Mouse (Mus musculus): ENCODE results near the gene Nkap.
"Not testable (repeated sequence)": the region's sequence is repeated elsewhere in the genome, so short reads cannot be mapped to it uniquely, and the experiment has no call there.

Gene Nkap

DNA sequence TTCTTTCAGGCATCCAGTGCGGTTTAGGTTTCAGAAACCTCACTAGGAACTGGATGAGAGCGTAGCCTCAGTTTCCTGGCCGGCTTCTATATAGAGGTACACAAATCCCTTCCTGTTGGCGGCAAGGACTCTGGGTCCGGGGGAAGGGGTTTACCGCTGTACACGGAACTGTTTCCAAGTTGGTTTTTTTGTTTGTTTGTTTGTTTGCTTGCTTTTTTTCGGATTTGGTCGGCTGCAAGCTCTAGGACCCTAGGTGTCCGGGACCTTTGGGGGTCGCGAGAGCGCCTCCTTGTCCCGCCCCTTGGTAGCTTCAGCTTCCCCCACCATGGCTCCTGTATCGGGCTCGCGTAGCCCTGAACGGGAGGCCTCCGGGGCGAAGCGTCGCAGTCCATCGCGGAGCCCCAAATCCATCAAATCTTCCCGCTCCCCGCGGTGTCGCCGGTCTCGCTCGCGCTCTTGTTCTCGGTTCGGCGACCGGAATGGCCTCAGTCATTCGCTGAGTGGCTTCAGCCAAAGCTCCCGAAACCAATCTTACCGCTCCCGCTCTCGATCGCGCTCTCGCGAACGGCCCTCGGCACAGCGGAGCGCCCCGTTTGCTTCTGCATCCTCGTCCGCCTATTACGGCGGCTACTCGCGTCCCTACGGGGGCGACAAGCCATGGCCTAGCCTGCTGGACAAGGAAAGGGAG, at the start of gene Nkap:
Nkap (plus strand) TSS at position 125 of the 688 bp plus-strand sequence.
- peak; percentile 33 for DNase-seq (ENCODE audit: low spot score)

GRCm38 (mm10) chrX:37080345-37080744, 46.2 kb upstream of the Nkap start:
- not testable (repeated sequence) for DNase-seq (ENCODE audit: low spot score)

GRCm38 (mm10) chrX:37081194-37081593, 45.4 kb upstream of the Nkap start:
- no peak for DNase-seq (ENCODE audit: low spot score)

DNA sequence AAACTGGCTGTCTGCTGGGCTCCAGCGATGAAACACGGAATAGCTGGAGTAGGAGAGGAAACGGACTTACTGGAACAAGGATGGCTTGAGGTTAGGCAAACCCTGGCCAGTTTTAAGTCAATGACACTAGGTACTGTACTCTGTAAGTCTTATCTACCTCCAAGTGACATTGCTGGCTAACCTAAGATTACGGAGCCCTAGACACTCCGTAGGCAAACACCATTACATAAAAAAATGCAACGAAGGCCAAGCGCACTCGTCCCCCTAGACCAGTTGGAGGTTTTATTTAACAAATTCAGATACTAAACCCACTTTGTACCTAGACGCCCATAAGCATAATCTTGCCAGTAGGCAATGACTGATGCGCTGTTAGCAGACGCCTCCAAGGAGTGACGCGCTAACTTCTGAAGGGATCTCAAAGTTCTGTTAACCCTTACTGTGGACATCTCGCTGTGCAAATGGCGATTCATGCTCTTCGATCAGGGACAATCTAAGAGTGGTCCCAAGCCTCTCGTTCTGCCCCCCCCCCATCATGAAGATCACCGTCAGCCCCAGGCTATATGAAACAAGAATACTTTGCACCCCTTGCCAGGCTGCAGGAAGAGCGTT, 42.2 kb upstream of the Nkap start:
- no peak for DNase-seq (ENCODE audit: low spot score)

DNA sequence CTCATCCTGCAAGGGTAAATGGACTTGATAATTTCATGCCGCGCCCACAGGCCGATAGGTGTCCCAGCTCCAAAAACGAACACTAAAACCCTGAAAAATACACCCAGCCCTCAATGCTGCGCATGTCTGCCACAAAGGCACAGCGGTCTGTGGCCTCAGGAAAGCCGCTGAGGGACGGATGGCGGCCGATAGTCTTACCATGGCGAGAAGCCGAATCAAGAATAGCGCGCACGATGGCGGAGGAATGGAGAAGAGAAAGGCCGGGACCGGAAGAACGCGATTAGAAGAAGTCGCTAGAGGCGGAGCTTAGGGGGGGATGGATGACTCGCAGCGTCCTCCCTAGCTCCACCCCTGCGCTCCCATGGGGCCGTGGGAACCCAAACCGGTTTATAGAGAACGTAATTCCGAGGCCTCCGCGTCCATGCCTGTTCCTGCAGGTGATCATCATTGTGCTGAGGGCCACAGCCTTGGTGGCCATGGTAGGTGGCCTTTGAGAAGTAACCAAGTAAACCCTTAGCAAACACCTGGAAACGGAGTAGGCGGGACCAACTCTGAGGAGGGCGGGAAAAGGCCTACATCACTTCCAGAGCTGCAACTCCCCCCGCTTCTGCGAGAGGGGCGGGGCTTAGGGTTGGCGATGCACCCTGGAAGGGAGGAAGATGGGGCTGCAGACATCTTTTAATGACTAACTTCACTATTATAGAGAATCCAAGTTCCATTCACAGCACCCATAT, 41.5 kb upstream of the Nkap start, which contains the start of gene Rpl39:
Rpl39 (minus strand) TSS at position 476 of the 734 bp plus-strand sequence.
- peak; percentile 74 for DNase-seq (ENCODE audit: low spot score)

DNA sequence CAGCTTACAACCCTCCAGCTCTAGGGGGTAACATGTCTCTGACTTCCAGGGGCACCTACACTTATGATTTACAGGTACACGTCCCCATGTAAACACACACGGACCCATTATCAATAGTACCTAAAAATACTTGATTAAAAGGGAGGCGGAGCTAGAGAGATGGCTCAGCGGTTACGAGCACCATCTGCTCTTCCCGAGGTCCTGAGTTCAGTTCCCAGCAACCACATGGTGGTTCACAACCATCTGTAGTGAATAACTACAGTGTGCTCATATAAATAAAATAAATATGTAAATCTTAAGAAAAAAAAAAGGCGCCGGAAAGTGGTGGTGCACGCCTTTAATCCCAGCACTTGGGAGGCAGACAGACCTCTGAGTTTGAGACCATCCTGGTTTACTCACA, 40.9 kb upstream of the Nkap start:
- no peak for DNase-seq (ENCODE audit: low spot score)

GRCm38 (mm10) chrX:37088778-37089177, 37.8 kb upstream of the Nkap start:
- DNase-seq (ENCODE audit: low spot score): no peak

DNA sequence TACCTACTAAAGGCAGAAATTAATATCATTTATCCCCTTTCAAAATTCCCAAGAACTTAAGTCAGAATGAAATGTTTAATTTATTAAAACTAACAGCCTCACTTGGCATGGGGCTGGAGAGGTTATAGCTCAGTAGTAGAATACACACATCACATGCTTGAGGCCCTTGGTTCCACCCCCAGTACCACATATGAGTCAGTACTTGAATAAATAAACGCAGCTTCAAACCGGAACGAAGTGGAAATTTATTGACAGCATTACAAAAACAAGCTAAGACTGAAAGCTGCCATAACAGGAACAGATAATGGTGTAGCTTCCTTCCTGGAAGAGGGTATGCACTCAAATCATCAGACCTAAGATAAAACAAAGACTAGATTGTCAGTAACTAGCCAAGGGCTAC, 35.1 kb upstream of the Nkap start:
- DNase-seq (ENCODE audit: low spot score): no peak

DNA sequence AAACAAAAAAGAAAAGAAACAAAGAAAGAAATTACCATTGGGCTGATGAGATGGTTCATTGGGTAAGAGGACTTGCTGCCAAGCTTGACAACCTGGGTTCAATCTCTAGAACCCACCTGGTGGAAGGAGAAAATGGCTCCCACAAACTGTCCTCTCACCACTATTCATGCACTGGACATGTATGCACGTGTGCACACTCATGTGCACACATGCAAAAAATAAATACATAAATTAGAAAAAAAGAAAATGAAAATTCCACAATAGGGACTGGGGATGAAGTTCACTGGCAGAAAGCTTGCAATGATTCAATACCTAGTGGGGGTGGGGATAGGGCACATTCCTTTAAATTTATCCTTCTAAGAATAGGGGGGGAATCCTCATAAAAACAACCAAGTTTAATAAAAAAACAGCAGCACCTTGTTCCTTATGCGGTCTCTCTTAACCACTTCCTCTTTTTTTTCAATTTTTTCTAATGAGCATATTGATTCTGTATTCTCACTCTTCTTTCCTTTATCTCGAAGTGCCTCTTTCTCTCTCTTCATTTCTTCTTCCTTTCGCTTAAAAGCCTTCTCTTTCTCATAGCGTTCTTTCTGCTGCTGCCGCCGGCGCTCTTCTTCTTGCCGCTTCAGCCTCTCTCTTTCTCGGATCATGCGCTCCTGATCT, 31.4 kb upstream of the Nkap start:
- DNase-seq (ENCODE audit: low spot score): no peak

DNA sequence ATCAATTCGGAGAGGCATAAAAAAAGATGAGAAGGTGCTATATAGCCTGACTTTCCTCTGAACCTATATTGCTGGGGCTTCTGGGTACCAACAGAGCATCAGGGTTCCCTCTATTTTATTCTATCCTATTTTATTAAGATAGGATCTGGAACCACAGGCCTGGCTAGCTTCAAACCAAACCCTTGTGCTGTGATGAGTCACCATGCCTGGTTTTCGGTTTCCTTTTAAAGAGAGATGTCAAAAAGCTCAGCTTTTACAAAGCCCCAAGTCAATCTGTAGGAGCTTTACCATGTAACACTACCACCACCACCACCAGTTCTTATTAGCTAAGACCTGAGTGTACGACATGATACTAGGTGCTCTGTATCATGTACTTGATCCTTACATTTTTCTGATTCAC, 27.9 kb upstream of the Nkap start:
- no peak for DNase-seq (ENCODE audit: low spot score)

- DNase-seq (ENCODE audit: low spot score): no peak
Observed at GRCm38 (mm10) chrX:37103826-37104225, 22.8 kb upstream of the Nkap start.

GRCm38 (mm10) chrX:37109526-37110192, 16.9 kb upstream of the Nkap start:
- no peak for DNase-seq (ENCODE audit: low spot score)

- DNase-seq (ENCODE audit: low spot score): peak; percentile 76
Observed at GRCm38 (mm10) chrX:37110193-37110880, 16.3 kb upstream of the Nkap start, which contains the start of gene Upf3b. TSS of gene Upf3b (minus strand) at chrX:37110322.

GRCm38 (mm10) chrX:37110881-37111193, 15.8 kb upstream of the Nkap start:
- DNase-seq (ENCODE audit: low spot score): no peak

DNA sequence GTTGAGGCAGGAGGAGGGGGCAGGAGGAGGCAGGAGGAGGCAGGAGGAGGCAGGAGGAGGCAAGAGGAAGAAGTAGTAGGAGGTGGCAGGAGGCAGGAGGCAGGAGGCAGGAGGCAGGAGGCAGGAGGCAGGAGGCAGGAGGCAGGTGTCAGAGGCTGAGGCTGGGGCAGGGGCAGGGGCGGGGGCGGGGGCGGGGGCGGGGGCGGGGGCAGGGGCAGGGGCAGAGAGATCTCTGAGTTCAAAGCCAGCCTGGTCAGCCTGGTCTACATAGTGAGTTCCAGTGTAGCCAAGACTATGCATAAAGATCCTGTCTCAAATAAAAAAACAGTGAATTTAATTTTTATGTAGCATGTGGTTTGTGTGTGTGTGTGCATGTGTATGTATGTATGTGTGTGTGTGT, 9.5 kb upstream of the Nkap start:
- DNase-seq (ENCODE audit: low spot score): no peak

GRCm38 (mm10) chrX:37119585-37119984, 7.0 kb upstream of the Nkap start:
- DNase-seq (ENCODE audit: low spot score): no peak

- DNase-seq (ENCODE audit: low spot score): no peak
Observed at GRCm38 (mm10) chrX:37120212-37120611, 6.4 kb upstream of the Nkap start.

DNA sequence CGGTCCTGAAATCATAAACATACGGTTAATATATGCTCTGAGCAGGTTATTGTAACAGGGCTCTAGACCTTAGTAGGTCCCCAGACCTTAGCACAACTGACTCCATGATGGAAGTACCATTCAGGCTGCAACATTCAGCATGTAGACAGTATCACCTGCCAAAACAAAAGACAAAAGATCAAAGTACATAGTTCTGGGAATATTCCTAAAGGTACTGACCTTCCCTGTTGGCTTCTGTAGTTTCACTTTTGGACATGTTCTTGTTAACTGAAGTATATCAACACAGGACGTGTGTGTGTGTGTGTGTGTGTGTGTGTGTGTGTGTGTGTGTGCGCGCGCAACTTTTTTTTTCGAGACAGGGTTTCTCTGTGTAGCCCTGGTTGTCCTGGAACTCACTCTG, 1.1 kb upstream of the Nkap start:
- no peak for DNase-seq (ENCODE audit: low spot score)

DNA sequence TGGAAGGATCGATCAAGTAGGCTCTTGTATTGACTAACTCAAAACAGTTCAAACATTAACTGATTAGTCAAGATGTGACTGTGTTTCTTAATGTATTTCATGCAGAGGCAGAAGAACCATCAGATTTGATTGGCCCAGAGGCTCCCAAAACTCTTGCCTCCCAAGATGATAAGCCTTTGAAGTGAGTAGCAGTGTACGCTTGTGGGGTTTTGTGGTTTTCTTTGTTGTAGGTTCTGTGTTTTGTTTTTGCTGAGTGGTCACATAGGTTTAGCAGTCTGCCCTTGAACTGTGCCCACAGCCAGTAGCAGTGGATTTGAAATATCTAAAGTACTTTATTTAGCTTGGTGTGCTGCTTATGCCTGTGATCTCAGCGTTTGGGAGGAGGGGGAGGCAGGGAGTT, 15.1 kb downstream of the Nkap start:
- DNase-seq (ENCODE audit: low spot score): no peak

- not testable (repeated sequence) for DNase-seq (ENCODE audit: low spot score)
Observed at GRCm38 (mm10) chrX:37144498-37144897, 17.9 kb downstream of the Nkap start.

- DNase-seq (ENCODE audit: low spot score): no peak
Observed at GRCm38 (mm10) chrX:37144954-37145353, 18.4 kb downstream of the Nkap start.

- DNase-seq (ENCODE audit: low spot score): no peak
Observed at GRCm38 (mm10) chrX:37157839-37158238, 31.2 kb downstream of the Nkap start.

Measured in layer of hippocampus, adult 9-10 months (tissue).